In the genomic region with DNA sequence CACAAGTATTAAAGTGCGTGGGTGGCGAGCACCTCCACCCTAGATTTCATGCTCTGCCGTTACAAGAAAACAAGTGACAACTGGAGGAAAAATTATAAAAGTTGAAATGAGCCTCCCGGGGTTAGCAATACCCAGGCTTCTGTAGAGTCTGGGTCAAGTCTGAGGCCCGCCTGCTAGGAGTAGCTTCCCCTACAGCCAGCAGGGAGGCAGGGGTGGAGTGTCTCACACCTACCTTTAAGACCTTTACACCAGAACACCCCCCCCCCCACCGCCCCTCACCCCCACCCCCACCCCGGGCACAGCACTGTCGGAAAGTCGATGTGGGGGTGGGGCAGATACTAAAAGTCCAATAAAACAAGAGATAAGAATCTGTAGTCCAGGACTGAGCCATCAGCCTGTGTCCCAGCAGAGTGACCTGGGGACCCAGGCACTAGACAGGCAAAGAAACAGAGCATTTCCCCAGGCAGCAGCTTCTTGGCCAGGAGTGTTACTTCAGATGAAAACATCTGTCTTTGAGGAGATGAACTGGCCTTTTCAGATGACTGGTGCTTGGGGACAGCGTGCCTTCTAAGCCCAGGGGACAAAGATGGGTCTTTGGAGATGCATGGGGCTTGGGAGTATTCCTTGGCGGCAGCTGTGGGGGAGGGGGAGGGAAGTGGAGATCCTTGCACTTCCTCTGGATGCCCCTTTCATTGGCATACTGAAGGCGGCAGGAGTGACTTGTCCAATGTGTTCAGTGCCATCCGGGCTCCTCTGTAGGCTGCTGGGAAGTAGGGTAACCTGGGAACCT, we compare ENCODE assay signal across 9 mouse cellular contexts. TPM values are rescaled to one million over a fixed set of nuclear protein-coding genes. Genes with fewer than 3 reads are reported as not detected.
A peak's percentile ranks its signal among the peaks of the same experiment; 100 is the strongest.
DNase-seq lines count a peak whose midpoint lies in the region; ATAC-seq lines count a peak whose summit lies in the region.
"Had no signal": no experiment of that assay in that cellular context is flagged by ENCODE, and none has a peak within 500 bp of the region (broad histone marks: within the 10 kb centered on the region; RNA-seq: fewer than 3 reads in every experiment).

No protein-coding gene starts in this region.

- no peaks in the 10 kb centered on the region for H3K27me3 ChIP-seq in forebrain, embryonic 14.5 days (replicated peaks; ENCODE audit: control insufficient read depth, insufficient read depth, low read length)
- H3K27me3 ChIP-seq in liver, embryonic 13.5 days = peaks cover 25% of the 10 kb centered on the region

- peak overlapping the region; percentile 46; the same call in 1 of the 2 replicates for H3K9ac ChIP-seq in forebrain, embryonic 14.5 days (ENCODE audit: low read length)
- no peak overlapping the region for H3K9ac ChIP-seq in liver, embryonic 13.5 days

- no peaks in the 10 kb centered on the region for H3K36me3 ChIP-seq in forebrain, embryonic 14.5 days (ENCODE audit: control insufficient read depth, insufficient read depth, low read length)
- H3K36me3 ChIP-seq in liver, embryonic 13.5 days = no peaks in the 10 kb centered on the region

- ATAC-seq in forebrain, embryonic 14.5 days = no peak
- ATAC-seq in liver, embryonic 13.5 days (ENCODE audit: low read depth) = no peak
- ATAC-seq: inflammation-experienced regulatory T-cells, adult 6 months had no signal

- no peak overlapping the region for H3K27ac ChIP-seq in forebrain, embryonic 14.5 days (ENCODE audit: low read depth, low read length)
- H3K27ac ChIP-seq in liver, embryonic 13.5 days = no peak overlapping the region

- H3K9me3 ChIP-seq in forebrain, embryonic 14.5 days (replicated peaks; ENCODE audit: control insufficient read depth, low read length) = no peaks in the 10 kb centered on the region
- H3K9me3 ChIP-seq in liver, embryonic 13.5 days (replicated peaks) = no peaks in the 10 kb centered on the region

- 9% methylated on average over 13 of the region's 13 CpGs for WGBS in forebrain, embryonic 14.5 days
- WGBS in liver, embryonic 13.5 days (ENCODE audit: insufficient replicate concordance) = 10% methylated on average over 13 of the region's 13 CpGs

- DNase-seq in retina, postnatal 1 day = peak; percentile 23
- DNase-seq in retina, embryonic 14.5 days (ENCODE audit: low spot score) = no peak
- no peak for DNase-seq in forebrain, embryonic 14.5 days (ENCODE audit: low spot score)
- DNase-seq in liver, embryonic 13.5 days = no peak
- peak; percentile 8 for DNase-seq in yolk sac, embryonic 10.5 days (ENCODE audit: low spot score)
- no peak for DNase-seq in testis, postnatal 10 days (ENCODE audit: low spot score)
- DNase-seq in adrenal gland, adult 18-20 months (ENCODE audit: low spot score in 2 of 2) = no peak
- no peak for DNase-seq in ovary, postnatal 10 days (ENCODE audit: low spot score)

- H3K4me1 ChIP-seq in forebrain, embryonic 14.5 days (ENCODE audit: control insufficient read depth, insufficient read depth, low read length) = peaks cover 5% of the 10 kb centered on the region
- peaks cover 2% of the 10 kb centered on the region; the same call in 1 of the 2 replicates for H3K4me1 ChIP-seq in liver, embryonic 13.5 days (replicated peaks)

- H3K4me3 ChIP-seq in forebrain, embryonic 14.5 days (ENCODE audit: low read depth, low read length) = peak overlapping the region; percentile 31
- H3K4me3 ChIP-seq in liver, embryonic 13.5 days (replicated peaks) = peak overlapping the region; percentile 36

- H3K4me2 ChIP-seq in forebrain, embryonic 14.5 days (ENCODE audit: low read length) = peak overlapping the region; percentile 52
- H3K4me2 ChIP-seq in liver, embryonic 13.5 days = peak overlapping the region; percentile 59

RNA-seq across cellular contexts. Expression of gene Arhgap22, which starts 37.3 kb away (rescaled TPM):
- polyA plus RNA-seq in forebrain, embryonic 14.5 days (2014; fragmentation: Nextera tagmentation; extraction: Ambion mirVana) = 0.72 and 2.9 TPM in 2 replicates
- 2.8 and 3.6 TPM in 2 replicates for polyA plus RNA-seq in liver, embryonic 13.5 days (2015; fragmentation: Nextera tagmentation; extraction: Ambion mirVana)
- total RNA-seq in adrenal gland, adult 18-20 months (2021) = 1 to 10 TPM; 5.6 to 6.3 TPM

Comparison
In these comparisons a context has a peak if more than half of its experiments do, and no peak if none do; other contexts are left out.
1. DNase-seq: peak in retina, postnatal 1 day (single experiment) and yolk sac, embryonic 10.5 days (single experiment); none in retina, embryonic 14.5 days (single experiment), forebrain, embryonic 14.5 days (single experiment), liver, embryonic 13.5 days (single experiment), testis, postnatal 10 days (single experiment), adrenal gland, adult 18-20 months (0 of 2) and ovary, postnatal 10 days (single experiment).